Mouse (Mus musculus): ENCODE data around the gene Olfr237-ps1. TPM values are rescaled to one million over a fixed set of nuclear protein-coding genes. Genes with fewer than 3 reads are reported as not detected.

Gene Olfr237-ps1
- not detected for polyA plus RNA-seq (2014; fragmentation: Illumina TruSeq; extraction: RNeasy Lipid Tissue Mini Kit (QIAGEN cat#74804); ENCODE audit: low read depth, low replicate concordance)

DNA sequence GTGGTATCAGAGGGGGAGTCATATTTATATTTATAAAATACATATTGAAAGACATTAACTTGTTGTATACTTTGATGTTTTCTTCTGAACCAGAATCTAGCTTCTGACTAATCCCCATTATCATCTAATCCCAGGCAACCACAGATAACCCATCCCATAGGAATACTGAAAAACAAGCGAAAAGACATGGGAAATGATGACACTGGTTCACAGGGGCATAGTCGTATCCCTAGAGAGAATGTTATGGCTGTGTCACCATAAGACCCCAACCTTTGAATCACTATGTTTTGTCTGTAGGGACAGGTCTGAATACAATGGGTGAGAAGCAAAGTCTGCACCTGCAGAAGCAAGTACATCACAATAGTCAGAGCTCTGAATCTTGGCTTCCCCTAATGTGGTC, at the start of gene Olfr237-ps1:
Olfr237-ps1 (plus strand) TSS at position 301 of the 400 bp plus-strand sequence.

GRCm38 (mm10) chr6:43106069-43106468, 40.3 kb upstream of the Olfr237-ps1 start, which contains the start of gene Olfr441:
Gene Olfr441 (plus strand): TSS chr6:43106369.

DNA sequence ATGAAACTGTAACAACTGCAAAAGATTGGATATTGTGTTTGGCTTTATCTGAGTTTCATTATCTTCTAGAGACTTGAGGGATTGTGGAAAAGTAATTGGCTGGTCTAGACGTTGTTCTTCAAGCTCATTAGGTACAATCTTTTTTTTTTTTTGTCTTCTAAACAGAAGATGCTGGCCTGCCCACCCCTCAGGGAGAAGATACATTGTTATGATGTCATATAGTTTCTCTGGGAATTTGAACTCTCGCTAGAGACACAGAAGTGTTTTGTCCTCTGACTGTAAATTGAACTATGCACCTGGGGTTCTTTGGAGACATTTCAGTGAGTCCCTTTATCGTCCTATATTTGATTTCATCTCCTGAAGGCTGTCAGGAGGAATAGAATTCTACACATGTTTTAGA, 16.6 kb downstream of the Olfr237-ps1 start, which contains the start of gene Olfr437:
Olfr437 (plus strand) TSS at position 301 of the 400 bp plus-strand sequence.

DNA sequence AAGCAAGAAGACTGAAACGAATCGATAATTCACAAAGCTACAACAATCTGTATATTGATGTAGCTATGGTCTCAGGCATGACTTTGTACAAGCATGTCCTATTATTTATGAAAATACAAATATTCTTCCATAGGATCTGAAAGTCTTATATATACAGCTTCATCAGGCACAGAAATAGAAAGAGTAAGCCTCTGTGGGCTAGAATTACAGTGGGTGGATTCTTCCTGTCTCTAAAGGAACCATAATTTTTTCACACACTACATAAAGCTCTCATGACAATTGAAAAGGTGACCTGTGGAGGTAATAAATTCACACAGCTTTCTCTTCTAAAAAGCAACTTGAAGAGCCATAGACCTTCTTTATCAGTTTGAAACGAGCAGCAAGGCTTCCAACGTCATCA, 25.5 kb downstream of the Olfr237-ps1 start, which contains the start of gene Olfr13:
Olfr13 (plus strand) TSS at position 301 of the 400 bp plus-strand sequence.

GRCm38 (mm10) chr6:43196781-43197180, 50.4 kb downstream of the Olfr237-ps1 start, which contains the start of gene Olfr435:
Gene Olfr435 (plus strand): TSS chr6:43197146.

Other genes starting within 250 kb of the Olfr237-ps1 start
- not detected for gene Olfr447, start 237.7 kb upstream of the Olfr237-ps1 start, polyA plus RNA-seq (2014; fragmentation: Illumina TruSeq; extraction: RNeasy Lipid Tissue Mini Kit (QIAGEN cat#74804); ENCODE audit: low read depth, low replicate concordance)
- gene Olfr446, start 225.2 kb upstream of the Olfr237-ps1 start, polyA plus RNA-seq (2014; fragmentation: Illumina TruSeq; extraction: RNeasy Lipid Tissue Mini Kit (QIAGEN cat#74804); ENCODE audit: low read depth, low replicate concordance) = not detected
- not detected for gene Olfr444, start 197.5 kb upstream of the Olfr237-ps1 start, polyA plus RNA-seq (2014; fragmentation: Illumina TruSeq; extraction: RNeasy Lipid Tissue Mini Kit (QIAGEN cat#74804); ENCODE audit: low read depth, low replicate concordance)
- not detected for gene Olfr441, start 40.2 kb upstream of the Olfr237-ps1 start, polyA plus RNA-seq (2014; fragmentation: Illumina TruSeq; extraction: RNeasy Lipid Tissue Mini Kit (QIAGEN cat#74804); ENCODE audit: low read depth, low replicate concordance)
- not detected for gene Olfr437, start 16.7 kb downstream of the Olfr237-ps1 start, polyA plus RNA-seq (2014; fragmentation: Illumina TruSeq; extraction: RNeasy Lipid Tissue Mini Kit (QIAGEN cat#74804); ENCODE audit: low read depth, low replicate concordance)
- gene Olfr13, start 25.6 kb downstream of the Olfr237-ps1 start, polyA plus RNA-seq (2014; fragmentation: Illumina TruSeq; extraction: RNeasy Lipid Tissue Mini Kit (QIAGEN cat#74804); ENCODE audit: low read depth, low replicate concordance) = not detected
- not detected for gene Olfr435, start 50.6 kb downstream of the Olfr237-ps1 start, polyA plus RNA-seq (2014; fragmentation: Illumina TruSeq; extraction: RNeasy Lipid Tissue Mini Kit (QIAGEN cat#74804); ENCODE audit: low read depth, low replicate concordance)
- gene Olfr434, start 66.5 kb downstream of the Olfr237-ps1 start, polyA plus RNA-seq (2014; fragmentation: Illumina TruSeq; extraction: RNeasy Lipid Tissue Mini Kit (QIAGEN cat#74804); ENCODE audit: low read depth, low replicate concordance) = not detected
- not detected for gene Olfr47, start 85.0 kb downstream of the Olfr237-ps1 start, polyA plus RNA-seq (2014; fragmentation: Illumina TruSeq; extraction: RNeasy Lipid Tissue Mini Kit (QIAGEN cat#74804); ENCODE audit: low read depth, low replicate concordance)
- 32.8 TPM for gene Arhgef5, start 119.0 kb downstream of the Olfr237-ps1 start, polyA plus RNA-seq (2014; fragmentation: Illumina TruSeq; extraction: RNeasy Lipid Tissue Mini Kit (QIAGEN cat#74804); ENCODE audit: low read depth, low replicate concordance)
- gene Nobox, start 163.0 kb downstream of the Olfr237-ps1 start, polyA plus RNA-seq (2014; fragmentation: Illumina TruSeq; extraction: RNeasy Lipid Tissue Mini Kit (QIAGEN cat#74804); ENCODE audit: low read depth, low replicate concordance) = 0.45 TPM